Mouse (Mus musculus): ENCODE data around the gene Myo1g. TPM values are rescaled to one million over a fixed set of nuclear protein-coding genes. Genes with fewer than 3 reads are reported as not detected.

Gene Myo1g
- polyA plus RNA-seq, 2 experiments from 2014 or later, result 138 to 145 TPM

DNA sequence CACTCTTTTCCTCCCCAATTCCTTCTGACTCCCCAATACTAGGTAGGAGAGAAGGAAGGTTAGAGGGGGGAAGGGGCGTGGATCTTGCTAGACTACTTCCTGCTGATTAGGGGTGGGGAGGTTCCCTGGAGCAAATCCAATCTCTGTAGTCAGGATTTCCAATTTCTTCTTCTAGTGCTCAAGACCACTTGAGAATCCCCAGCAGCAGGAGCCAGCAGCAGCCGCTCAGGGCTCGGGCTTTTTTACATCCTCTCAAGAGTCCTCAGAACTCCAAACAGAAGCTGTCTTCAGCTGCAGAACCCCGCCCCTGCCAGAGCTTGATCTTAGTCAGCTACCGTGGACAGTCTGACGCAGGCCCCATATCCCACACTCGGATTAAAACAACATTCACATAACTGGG, 33.3 kb downstream of the Myo1g start:
- ATAC-seq, result no peak

DNA sequence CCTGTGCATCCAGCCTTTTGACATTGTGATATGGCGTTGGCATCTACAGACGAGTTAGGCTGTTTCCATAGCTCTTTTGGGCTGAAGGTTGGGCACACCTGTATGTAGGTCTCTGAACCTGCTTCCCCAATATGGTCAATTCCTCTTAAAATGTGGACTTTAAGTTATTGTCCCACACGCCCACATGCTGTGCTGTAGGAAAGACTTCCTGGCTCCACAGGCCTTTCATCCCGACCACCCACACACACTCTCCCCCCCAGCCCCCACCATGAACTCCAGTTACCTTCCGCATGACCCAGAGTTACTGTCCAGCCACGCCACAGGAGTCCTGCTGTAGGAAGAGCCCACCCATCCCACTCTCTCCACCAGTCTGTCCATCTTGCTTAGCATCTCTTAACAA, 33.8 kb downstream of the Myo1g start:
- ATAC-seq, result no peak

DNA sequence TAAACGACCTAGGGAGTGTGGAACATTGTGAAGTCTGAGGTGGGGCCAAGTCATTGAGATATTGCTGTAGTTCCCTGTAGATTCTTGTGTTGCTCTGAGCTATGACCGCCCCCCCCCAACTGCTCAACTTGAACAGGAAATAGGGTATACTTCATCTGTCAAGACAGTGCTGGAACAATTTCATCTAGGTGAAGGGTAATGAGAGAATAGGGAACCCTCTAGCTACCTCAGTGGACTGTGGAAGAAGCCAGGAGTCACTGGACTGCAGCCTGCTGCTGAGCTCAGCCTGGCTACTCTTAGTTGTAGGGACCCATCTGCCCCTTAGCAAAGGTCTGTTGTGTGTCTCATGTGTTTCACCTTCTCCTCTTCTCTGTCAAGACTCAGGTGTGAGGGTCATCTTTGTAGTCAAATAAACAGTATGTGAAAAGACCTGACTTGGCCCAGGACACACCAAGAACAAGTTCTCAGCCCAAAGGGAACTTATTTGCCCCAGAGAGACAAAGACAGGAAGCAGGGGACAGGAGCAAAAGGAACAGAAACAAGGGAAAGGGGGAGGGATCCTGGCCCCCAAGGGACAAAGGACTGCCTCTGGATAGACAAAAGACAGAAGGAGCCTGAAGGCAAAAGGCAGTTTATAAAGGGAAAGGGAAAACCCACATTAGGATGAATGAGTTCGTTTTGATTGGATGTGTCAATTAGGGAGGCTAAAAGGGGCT, 36.4 kb downstream of the Myo1g start:
- no peak for ATAC-seq

DNA sequence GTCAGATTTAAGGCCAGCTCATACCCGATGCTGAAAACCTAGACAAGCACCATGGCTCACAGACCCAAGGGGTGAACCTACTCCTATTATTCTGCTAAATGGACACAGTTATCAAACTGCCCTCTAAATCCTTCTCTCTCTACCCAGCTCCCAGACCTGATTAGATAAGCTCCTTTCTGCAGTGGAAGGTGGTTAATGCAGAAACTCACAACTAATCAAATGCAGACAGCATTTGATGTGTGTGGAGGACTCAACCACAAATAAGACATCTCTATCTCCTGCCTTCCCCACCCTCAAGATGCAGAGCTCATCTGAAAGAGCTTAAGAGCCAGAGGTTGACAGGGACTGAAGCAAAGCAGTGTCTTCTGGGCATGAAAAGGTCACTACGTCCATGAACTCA, 37.7 kb downstream of the Myo1g start:
- no peak for ATAC-seq

DNA sequence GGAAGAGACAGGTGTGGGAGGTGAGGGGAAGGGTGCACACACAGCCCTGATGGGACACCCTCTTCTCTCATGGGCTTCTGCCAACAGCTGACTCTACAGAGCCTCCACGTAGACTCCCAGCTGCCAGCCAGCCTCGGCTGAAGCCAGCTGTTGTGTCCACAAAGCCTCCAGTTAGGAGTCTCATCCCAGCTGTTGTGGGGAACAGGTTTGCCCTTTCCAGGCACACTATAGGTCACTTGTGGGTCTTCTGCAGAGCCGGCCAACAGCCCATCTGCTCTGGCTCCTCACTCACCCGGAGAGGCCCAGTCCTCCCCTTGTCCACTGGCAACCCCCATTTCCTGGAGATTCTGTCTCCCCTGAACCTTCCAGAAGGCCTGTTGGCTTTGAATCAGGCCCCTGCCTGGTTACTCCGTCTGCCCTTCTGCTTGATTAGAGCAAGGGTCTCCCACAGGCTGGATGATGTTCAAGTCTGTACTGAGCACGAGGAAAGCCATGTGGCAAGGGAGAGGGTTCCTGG, 39.0 kb downstream of the Myo1g start:
- no peak for ATAC-seq

DNA sequence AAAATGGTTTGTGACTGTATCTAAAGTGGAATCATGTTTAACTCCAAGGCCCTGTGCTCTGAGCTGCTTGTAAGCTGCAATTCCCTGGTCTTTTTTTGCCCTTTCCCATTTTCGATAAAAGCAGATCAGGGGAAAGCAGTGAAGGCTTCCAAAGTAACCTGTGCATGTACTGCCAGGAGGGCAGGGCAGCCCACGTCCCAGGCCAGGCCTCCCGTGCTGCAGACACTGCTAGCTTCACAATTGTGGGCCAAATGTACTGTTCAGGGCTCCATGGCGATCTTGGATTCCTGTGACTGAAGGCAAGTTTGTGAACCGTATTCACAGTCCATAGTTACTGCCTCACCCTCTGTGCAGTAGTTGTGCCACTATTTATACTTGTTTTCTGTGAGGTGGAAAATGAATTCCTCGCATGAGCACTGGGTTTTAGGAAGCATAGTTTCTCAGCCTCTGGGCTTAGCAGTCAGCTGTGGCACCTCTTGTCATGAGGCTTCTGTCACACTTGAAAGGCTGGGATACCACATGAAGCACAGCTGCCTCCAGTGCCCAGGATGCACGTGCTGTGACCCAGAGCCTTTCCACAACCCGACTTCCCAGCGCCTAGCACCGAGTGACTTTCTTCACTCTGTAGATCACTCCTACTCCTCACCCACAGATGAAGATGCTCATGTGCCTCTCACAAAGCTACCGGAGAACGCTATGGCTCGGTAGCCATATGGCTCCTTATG, 39.9 kb downstream of the Myo1g start:
- no peak for ATAC-seq

DNA sequence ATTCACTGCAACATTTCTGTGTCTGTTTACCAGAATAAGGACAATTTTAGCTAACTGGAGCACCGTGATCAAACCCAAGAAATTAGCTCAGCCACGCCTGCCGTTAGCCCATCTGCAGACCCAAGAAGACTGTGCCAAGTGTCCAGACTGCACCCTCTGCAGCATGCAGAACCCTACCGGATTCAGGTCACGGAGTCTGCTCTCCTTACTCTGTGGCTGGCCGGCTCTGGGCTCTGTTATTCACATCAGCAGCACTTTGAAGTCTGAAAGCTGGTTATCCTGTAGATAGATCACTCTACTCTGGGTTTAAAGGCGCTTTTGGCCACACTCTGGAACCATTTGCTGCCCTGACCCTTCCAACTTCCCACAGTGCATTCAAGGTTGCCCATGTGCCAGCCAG, 40.6 kb downstream of the Myo1g start:
- no peak for ATAC-seq

DNA sequence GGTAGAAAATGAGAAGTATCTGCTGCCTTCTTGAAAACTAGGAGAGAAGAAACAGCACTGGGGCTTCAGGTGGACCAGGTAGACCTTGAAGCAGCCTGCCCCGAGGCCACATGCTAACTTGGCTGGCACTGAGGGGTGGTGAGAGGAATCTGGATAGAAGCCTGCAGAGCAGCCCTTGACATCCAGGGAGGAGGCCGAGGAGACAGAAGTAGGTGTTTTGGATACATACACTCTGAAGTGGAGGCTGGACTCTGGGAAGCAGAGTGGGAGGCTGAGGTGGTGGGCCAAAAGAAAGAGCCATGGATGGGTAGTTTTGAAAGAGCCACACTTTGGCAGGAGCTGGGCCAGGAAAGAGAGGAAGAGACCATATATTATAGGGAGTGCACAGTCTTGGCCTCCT, 41.5 kb downstream of the Myo1g start:
- no peak for ATAC-seq

DNA sequence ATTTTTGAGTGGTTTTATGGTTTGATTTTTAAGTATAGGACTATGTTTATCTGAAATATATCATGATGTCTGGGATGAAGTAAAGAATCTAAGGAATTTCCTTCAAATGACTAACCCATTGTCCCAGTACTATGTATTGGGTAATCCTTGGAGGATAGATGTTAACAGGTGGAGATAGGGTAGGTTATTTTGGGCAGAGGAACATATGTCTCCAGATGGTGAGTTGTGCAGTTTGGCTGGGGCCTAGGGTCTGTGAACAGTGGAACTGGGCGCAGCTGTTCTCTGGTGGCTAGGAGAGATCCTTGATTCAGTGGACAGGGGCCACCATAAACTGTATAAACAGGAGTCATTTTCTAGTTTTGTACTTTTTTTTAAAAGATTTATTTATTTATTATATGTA, 43.4 kb downstream of the Myo1g start:
- ATAC-seq, result no peak

DNA sequence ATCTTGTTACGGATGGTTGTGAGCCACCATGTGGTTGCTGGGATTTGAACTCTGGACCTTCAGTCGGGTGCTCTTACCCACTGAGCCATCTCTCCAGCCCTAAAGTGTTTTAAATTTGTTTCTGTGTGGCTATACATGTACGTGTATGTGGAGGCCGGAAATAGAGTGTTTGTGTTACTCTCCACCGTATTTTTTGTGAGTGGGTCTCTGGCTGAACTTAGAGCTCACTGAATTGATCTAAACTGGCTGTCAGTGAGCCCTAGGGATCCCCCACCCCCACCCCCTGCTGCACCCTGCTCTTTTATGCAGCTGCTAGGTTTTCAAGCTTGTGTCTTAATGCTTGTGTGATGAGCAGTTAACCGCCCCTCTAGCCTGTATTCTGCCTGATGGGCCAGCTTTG, 43.9 kb downstream of the Myo1g start:
- ATAC-seq, result no peak

DNA sequence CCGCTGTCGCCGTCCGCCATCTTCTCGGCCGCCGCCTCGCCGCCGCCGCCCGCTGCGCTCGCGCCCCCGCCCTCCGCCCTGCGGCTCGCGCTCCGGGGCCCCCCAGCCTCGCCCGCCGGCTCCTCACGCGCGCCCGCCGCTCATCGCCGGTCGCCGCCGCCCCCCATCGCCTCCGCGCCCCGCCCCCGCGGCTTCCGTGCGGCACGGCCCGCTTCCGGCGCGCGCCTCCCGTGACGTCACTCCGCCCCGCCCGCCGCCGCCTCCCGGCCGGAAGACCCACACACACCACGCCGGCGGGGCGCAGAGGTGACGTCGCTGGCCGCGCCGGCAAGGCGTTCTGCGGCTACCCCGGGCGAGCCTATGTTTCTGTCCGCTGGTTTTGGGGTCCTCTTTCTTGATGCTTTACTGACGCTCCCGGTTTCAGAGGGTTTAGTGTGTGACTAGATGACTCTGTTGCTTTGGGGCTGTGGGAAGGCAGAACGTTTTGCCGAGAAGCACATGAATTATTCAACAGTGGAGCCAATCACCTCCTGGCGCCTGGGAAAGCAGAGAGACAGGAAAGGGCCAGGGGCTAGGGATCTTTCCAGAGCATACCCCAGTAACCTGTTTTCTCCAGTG, 44.8 kb downstream of the Myo1g start, which contains the start of gene Purb:
Purb (minus strand) TSS at position 51 of the 618 bp plus-strand sequence.
- ATAC-seq, result peak; percentile 82

DNA sequence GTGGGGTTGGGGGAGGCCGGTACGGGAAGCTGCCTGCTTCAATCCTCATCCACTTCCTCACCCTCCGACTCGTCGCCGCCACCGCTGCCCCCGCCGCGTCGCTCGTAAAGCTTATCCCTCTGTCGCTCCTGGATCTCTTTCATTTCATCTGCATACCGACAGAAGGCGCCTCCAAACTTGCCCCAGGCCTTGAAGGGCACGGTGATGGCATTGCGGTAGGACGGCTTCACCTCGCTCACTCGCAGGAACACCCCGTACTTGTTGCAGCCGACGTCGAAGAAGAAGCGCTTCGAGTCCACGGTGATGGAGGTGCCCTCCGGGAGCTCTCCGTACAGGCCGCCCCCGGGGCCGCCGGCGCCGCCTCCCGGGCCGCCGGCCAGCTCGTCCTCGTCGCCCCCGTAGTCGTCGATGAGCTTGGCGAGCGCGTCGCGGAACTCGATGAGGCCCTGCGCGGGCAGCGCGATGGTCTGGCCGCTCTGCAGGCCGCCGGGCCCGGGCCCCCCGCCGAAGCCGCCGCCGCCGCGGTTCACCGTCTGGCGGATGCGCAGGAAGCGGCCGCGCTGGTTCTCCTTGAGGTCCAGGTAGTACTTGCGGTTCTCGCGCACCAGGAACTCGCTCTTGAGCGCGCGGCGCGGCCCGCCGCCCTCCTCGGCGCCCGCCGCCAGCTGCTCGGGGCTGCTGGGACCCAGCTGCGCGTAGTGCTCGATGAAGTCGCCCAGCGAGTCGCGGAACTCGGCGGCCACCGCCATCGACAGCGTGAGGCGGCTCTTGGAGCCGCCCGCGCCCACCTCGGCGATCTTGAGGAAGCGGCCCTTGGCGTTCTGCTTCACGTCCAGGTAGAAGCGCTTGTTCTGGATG, 45.7 kb downstream of the Myo1g start:
- ATAC-seq, result peak; percentile 40

DNA sequence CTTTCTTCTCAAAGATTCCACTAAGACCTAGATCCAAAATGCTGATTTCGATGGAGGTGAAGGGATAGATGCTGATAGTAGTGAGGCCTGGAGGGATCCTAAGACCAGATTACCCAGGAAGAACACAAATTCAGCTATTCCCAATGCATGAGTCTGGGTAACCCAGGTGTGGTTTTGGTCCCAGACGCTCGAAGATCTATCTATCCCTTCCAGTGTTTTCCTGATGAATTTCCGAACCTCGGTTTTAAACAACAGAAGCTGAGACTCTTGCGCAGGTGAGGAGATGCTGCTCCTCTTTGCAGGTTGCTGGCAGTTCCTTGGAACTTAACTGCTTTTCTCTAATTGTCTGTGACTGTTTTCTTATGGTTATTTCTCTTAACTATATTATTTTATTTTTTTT, 46.4 kb downstream of the Myo1g start:
- ATAC-seq, result no peak

DNA sequence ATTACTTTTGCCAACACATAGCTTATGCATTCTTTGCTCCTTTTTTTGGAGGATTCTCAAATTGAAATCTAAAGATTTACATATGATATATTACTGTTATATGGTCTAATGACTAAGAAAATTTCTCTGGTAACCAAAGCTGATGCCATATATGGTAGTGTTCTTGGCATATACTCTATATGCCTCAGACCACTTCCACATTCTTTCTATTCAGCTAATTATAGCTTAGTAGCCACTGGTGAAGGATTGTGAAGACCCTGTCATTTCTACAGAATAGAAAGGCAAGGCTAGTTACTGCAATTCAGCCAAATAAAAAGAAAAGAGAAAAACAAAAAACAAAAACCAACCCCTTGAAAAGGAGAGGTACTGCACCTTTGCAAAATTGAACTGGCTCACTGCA, 48.7 kb downstream of the Myo1g start:
- ATAC-seq, result no peak

DNA sequence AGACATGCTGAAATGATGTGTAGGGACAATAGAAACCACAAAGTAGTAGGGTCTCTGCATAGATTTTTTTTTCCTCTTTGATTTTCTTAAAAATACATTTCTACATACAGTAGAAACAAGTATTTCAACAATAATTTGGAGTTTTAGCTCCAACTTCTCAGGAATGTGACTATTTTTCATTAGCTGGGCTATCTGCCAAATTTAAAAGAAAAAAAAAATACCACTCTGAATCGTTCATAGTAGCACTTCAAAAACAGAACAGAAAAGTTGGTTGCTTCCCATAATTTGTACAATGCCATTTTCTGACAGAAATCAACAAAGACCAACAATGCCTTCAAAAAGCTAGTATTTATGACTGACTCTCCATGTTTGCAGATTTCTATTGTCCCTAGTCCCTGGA, 49.3 kb downstream of the Myo1g start:
- ATAC-seq, result no peak

DNA sequence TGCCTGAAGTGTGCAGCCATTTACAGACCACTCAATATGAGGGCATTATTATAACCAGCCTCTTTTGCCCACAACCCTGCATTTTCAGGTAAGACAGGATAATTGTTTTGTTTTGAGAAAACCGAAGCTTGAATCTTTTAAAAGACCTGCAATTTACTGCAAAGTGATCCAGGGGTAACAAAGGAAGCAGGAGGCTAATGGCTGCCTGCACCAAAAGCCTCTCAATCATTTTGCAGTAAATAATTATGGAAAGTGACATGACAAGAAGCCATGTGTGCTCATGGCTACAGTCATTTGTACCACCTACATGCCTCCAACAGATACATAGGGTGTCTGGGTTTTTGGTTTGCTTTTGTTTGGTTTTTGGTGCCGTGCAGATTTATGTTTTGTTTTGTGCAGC, 49.7 kb downstream of the Myo1g start:
- ATAC-seq, result no peak

DNA sequence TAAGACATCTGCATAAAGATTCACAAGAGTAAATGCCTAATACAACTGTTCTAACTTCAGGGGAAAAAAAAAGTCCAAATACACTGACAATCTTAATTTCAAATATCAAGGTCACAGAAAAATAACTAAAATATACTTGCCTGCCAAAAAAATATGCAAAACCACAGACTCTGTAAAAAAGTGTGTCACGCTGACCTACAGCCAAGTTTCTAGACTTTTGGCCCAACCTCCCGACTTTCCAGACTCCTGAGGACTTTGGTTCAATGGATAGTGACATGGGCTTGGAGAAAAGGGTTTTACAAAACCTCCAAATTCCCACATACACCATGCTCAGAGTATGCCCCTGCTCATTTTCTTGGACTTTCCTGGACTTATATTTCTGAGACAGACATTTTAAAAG, 52.2 kb downstream of the Myo1g start:
- no peak for ATAC-seq

DNA sequence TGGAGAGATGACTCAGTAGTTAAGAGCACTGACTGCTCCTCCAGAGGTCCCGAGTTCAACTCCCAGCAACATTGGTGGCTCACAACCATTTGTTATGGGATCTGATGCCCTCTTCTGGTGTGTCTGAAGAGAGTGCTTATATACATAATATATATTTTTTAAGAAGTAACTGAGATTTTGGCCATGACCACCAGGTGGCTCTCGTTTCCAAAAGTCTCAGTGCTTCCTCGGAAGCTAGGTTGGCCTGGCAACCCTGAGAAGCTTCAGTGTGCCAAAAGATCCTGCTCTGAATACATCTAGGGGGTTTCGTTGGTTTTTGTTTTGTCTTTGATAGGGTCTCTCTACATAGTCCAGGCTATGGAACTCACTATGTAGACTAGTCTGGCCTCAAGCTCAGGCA, 55.6 kb downstream of the Myo1g start:
- ATAC-seq, result peak; percentile 84

DNA sequence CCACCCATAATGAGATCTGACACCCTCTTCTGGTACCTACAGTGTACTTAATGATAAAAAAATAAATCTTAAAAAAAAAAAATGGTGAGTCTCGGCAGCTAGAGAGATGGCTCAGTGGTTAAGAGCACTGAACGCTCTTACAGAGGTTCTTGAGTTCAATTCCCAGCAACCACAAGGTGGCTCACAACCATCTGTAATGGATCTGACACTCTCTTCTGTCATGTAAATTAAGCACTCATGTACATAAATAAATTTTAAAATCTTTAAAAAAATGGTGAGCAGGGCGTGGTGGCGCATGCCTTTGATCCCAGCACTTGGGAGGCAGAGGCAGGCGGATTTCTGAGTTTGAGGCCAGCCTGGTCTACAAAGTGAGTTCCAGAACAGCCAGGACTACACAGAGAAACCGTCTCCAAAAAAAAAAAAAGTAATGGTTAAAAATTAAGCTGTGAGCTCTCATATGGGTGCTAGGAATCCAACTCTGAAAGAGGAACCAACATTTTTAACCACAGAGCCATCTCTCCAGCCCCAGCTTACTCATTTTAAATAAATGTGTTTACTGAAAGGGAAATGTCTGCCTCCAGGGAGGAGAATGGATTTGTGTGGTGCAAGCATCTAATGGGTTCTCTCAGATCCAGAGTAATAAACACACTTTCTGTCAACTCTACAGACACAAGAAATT, 57.5 kb downstream of the Myo1g start:
- ATAC-seq, result no peak
